Mouse (Mus musculus): ENCODE data around the gene Iqub. TPM values are rescaled to one million over a fixed set of nuclear protein-coding genes. Genes with fewer than 3 reads are reported as not detected.

Gene Iqub
- total RNA-seq, 2 experiments from 2014 or later: 1.1 to 1.3 TPM

DNA sequence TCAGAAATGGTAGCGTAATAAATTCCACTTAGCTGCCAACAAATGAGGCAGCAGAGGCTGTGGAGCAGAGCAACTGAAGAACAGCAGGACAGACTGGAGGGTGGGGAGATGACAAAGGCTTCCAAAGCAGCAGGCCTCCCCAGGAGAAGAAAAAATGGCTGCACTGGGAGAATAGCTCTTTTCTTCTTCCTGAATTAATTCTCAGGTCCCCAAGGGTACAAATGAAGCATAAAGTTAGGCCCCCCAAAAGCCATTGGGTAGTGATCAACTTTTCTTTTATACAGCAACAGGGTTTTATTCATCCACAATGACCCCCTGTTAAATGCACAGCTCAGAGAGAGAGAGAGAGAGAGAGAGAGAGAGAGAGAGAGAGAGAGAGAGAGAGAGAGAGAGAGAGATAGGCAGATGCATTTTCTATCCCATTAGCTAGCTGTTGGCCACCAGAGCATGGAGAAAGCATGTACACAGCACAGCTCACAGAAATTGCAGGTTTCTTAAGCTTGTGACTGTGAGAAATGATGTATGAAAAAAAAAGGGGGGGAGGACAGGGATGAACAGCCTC lies 44.2 kb downstream of the Iqub start:
- peak in 1 of 2 experiments; percentile 17 for DNase-seq (ENCODE audit: low spot score in 2 of 2)

DNA sequence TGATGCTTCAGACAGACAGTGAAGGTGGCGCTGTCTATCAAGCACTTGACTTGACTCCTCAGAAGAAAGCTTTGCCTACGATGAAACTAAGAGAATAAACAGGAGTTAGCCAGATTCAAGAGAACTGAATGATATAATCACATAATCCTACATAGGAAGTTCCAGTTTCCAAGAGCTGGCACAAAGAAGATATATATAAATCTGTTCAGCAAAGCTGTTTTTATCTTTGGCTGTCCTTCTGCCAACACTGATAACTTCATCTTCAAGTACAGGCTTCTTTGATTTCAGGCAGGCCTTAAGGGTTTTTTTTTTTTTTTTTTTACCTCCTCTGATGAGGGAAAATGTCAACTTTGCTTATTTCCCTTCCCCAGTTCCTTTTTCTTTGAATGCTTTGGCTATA lies 44.7 kb downstream of the Iqub start:
- no peak for DNase-seq (ENCODE audit: low spot score in 2 of 2)

DNA sequence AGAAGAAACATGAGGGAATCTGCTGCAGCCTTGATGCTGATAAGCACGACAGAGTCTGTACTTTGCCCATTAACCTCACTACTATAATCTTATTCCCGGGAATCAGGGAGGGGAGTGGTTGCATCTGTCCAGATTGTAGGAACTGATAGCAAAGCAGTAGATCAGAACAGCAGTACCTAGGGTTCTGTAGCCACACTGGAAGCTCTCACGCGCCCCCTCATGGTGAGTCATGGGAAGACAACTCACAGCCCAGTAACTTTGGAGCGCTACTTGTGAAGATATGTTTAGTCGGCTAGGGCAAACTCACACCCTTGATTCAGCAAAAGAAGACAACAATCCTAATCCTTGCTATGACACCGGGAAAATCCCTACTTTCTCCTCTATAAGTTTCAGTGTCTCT lies 58.8 kb downstream of the Iqub start:
- DNase-seq (ENCODE audit: low spot score in 2 of 2): peak; percentile 74 to 79

DNA sequence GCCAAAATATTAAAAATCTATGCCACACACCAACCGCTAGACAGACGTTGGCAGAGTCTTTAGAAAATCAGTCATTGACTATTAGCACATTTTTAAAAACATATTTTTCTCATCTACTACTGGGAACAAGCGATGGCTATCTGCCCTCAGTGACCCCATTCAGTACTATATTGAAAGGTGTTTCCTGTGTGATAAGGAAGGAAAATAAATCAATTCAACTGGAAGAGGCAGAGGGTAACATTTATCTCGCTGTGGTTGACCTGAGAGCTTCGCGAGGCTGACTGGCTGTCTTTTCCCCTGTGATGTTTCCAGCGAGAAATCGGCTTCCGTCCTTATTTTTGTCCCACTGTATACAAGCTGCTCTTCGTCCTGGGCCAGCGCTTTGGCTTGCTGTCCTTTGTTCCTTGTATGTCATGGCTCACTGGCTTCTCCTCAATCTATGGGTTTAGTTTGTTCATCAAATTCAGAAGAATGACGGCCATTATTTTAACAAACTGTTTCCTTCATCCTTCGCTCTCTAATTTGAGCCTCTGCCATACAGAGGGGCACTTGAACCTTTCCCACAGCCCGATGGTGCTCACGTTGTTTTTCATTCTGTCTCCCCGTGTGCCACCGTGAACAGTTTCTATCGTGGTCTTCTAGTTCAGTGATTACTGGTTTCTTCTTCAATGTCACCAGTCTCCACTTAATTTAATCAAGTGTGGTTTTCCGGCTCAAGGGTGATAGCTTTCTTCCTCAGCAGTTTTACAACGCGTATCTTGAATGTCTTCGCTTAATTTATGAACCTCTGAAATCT lies 63.6 kb downstream of the Iqub start:
- no peak for DNase-seq (ENCODE audit: low spot score in 2 of 2)

DNA sequence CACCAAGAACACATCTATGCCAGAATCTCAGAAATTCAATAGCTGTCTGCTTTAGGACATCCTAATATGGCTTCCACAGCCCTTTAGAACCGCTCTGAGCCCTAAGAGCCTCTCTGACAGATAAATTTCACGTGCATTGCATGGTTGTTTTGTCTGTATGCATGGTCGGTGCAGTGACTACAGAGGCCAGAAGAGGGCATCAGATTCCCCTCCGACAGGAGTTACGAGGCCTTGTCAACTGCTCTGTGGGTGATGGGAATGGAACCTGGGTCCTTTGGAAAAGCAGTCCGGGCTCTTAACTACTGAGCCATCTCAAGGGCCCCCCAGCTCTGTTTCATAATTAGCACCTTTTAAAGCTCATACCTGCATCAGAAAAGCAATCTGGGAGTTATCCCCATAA lies 64.6 kb downstream of the Iqub start:
- DNase-seq (ENCODE audit: low spot score in 2 of 2): no peak

DNA sequence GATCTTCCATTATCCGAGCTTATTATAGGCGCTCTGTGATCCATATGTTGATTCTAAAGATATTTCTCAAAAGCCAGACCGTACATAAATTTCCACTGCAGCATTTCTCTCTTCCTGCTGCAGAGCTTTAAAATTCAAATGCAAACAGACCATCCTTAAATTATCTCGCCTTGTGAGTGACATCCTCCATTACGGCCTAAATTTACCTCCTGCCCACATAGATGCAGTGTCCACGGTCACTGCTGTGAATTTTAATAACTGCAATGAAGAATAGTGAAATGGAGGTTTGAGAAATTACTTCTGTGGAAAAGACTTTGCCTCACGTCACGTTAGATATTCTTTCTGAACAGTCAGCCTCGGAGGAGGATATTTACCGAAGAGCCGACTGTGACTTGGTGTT lies 98.8 kb downstream of the Iqub start:
- no peak for DNase-seq (ENCODE audit: low spot score in 2 of 2)

DNA sequence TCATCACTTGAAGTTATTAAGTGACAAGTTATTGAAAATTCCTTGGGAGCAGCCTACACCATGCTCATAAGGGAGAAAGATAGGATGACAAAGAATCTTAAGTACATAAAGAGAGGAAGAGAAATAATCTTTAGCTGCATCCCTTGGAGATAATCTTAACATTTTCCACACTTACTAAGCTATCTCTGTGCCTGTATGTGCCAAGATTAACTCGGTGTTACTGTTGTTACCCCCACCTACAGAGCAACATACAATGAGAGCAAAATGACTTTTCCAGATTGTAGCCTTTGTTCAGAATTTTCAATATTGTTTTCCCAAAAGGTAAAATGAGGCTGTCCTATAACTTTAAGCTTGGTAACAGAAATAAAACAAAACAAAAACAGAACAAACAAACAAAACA lies 99.4 kb downstream of the Iqub start:
- DNase-seq (ENCODE audit: low spot score in 2 of 2): no peak

DNA sequence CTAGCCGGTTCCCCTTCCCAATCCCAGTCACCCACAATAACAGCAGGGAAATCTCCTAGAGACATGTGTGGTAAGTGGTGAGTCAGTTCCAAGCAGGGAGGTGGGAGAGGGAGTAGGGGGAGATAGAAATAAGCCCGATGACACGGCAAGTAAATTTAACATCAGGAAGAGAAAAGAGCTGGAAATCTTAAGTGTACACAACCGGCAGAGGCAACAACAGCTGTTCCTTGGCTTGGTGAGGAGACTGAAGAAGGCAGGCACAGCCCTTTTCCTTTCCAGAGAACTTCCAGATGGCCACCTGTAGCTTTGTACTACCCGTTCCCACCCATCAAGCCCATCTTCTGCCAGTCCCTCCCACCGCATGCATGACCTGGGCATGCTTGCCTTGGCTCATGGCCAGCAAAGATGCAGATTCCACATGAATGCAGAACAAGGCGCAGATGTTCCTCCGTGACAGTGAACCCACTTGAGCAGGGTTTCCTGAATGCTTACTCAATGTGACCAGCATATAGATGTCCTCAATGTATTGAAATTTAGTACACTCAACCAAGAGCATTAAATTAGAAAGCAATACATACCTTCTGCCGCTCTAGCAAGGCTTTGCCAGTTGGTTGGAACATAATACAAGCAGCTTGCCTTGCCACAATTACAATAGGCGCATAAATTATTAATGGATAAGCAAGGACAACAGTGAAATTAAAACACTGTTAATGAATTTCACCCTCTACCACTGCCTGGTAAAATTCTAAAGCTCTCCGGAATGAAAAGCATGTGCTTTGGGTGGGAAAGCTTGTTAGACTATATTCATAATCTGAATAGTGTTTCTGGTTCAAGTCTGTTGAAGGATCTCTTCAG lies 106.1 kb downstream of the Iqub start:
- peak; percentile 48 to 55 for DNase-seq (ENCODE audit: low spot score in 2 of 2)

DNA sequence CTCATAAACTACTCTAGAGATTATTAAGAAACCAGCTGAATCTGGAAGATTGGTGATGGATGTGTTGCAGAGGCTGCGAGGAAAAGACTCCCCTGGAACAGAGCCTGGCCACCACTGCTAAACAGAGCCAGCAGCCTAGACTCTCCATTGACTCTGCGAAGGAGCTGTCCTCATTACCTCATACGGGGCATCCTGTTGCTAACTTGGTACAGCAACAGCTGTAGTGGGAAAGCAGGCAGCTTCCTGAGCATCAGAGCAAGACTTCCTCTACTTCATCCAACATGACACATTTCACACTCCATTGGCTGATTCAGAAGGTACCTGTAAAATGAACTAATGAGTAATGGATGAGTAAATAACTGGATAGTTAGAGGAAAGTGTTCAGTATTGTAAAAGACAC lies 107.1 kb downstream of the Iqub start:
- no peak for DNase-seq (ENCODE audit: low spot score in 2 of 2)

DNA sequence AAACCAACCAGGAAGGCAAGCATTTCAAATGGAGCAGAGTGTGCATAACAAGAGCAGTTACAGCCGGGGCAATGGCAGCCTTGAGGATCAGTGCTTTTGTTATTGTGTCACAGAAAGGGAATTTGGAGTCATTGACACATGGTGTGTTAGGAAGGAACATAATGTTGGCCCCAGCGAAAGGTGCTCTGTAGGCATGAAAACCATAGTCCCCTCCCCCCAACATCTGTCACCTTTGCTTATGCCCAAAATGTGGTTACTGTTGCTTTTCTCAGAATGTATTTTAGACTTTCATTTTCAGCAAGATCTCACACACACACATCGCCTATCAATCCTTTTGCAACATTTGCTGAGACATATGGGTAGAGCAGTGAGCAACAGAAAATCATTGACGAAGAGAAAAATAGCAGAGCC lies 117.6 kb downstream of the Iqub start:
- DNase-seq (ENCODE audit: low spot score in 2 of 2): peak; percentile 23 to 60

Other genes starting within 250 kb of the Iqub start
- 100 to 1,000 TPM; 311 to 320 TPM for gene Ndufa5, start 12.9 kb upstream of the Iqub start, total RNA-seq (2021)
- gene Asb15, start 13.1 kb upstream of the Iqub start, total RNA-seq (2021): not detected
- not detected for gene Lmod2, start 82.7 kb upstream of the Iqub start, total RNA-seq (2021)
- gene Wasl, start 149.9 kb upstream of the Iqub start, total RNA-seq (2021): 10 to 100 TPM; 69.3 to 81.8 TPM
- not detected for gene Hyal6, start 218.2 kb upstream of the Iqub start, total RNA-seq (2021)
- not detected for gene Hyal4, start 233.3 kb upstream of the Iqub start, total RNA-seq (2021)

Data from layer of hippocampus, postnatal 10 days (tissue).